Mouse (Mus musculus): ENCODE measurements around the gene Sumo1. TPM values are rescaled to one million over a fixed set of nuclear protein-coding genes. Genes with fewer than 3 reads are reported as not detected.
"Not testable (repeated sequence)": the region's sequence is repeated elsewhere in the genome, so short reads cannot be mapped to it uniquely, and the experiment has no call there.

The Sumo1 gene
- polyA plus RNA-seq, 1 experiment from 2014 or later: 579 TPM

DNA sequence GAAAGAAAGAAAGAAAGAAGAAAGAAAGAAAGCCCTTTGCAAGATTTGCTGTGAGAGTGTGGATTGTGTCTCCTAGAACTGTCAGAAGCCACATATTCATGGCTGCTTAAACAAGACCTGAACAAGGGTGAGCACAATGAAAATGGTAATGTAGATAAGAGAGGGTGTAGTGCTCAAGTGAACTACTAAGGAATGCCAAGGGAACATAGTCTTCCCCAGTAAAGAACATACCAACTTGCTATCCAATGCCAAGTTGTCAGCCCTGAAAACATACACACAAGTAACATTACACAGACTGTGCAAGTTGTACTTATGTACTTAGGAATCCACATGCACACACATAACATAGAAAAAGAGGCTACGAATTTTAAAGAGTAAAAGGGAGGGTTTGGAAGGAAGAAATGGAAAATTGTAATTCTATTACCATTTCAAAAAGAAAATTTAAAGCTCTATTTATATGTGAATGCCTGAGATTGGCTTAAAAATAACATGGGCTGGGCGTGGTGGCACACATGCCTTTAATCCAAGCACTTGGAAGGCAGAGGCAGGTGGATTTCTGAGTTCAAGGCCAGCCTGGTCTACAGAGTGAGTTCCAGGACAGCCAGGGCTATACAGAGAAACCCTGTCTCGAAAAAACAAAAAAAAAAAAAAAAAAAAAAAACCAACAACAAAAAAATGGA lies 7.0 kb downstream of the Sumo1 start:
- Histone ChIP-seq H3K9me3 (replicated peaks) (no peaks in the 10 kb centered on the region), H3K4me1 (peaks cover 13% of the 10 kb centered on the region), H3K27ac (replicated peaks) (no peak overlapping the region), H3K4me3 (no peak overlapping the region), H3K27me3 (ENCODE audit: low read depth, poor library complexity, severe bottlenecking) (no peaks in the 10 kb centered on the region), H3K36me3 (peaks cover 12% of the 10 kb centered on the region)
- DNase-seq (ENCODE audit: low spot score): no peak
- 80% methylated on average over 3 of the region's 3 CpGs for WGBS

DNA sequence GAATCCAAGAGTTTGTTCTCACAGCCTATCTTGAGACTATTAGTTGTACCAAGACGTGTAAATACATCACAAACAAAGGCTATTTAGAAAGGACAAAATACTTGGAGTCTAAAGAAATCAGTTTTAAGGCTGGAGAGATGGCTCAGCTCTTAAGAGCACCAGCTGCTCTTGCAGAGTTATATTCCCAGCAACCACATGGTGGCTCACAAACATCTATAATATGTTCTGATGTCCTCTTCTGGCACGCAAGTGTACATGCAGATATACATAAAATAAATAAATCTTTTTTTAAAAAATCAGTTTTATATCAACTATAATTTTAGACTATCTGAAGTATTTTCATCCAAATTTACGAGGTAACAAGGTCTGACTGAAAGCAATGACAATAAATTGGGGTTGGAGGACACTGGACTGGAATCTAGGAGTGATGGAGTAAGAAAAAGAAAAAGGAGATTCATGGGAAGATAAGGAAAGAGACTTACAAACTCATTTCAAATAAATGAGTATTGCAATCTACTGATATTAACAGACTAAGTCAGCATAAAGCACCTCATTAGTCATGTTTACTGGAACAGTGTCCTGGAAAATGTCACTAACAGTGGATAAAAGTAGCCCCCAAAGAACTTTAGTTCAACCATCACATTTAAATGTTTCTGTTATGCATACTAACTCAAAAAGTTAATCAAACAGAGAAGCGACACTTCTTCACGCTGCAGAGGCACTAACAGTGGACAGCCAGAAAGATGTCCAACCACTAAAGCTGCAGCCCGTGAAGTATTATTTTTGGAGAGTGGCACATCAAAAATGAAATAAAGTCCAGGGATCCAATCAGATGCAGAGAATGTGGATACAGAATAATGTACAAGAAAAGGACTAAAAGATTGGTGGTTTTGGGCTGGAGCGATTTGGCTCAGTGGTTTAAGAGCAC lies 14.1 kb downstream of the Sumo1 start:
- no peak for DNase-seq (ENCODE audit: low spot score)
- Histone ChIP-seq H3K9me3 (replicated peaks) (no peaks in the 10 kb centered on the region), H3K36me3 (peaks cover 43% of the 10 kb centered on the region), H3K27ac (replicated peaks) (no peak overlapping the region), H3K27me3 (ENCODE audit: low read depth, poor library complexity, severe bottlenecking) (no peaks in the 10 kb centered on the region), H3K4me3 (no peak overlapping the region), H3K4me1 (no peaks in the 10 kb centered on the region)
- 93% methylated on average over 7 of the region's 7 CpGs for WGBS

DNA sequence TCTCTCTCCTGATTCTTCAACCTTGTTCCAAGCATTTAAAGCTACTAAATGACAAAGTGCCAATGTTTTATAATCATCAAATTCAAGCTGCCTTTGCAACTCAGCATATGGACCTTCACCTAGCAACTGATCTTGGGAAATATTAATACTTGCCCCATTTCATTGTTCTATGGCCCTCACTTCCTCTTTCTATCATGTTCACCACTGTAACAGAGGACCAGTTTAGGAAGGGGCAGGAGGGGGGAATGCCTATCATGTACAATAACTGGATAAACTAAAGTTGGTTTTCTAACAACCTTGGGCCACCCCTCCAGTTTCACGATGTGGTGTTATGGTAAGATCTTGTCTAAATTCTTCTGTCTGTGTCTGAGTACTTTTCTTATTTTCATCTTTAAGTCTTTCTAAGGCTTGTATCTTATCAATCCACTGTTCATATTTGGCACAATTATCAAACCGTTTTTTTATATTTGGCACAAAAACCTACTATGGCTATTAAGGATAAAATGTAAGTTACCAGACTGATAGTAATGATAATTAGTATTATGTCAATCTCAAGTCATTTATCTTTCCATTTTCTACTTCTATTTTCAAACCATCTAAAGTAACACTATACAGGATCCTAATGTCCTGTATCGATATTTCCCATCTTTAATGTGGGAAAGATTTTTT lies 17.3 kb downstream of the Sumo1 start:
- Histone ChIP-seq H3K27ac (replicated peaks) (no peak overlapping the region), H3K4me1 (no peaks in the 10 kb centered on the region), H3K36me3 (peaks cover 63% of the 10 kb centered on the region), H3K27me3 (ENCODE audit: low read depth, poor library complexity, severe bottlenecking) (no peaks in the 10 kb centered on the region), H3K9me3 (replicated peaks) (no peaks in the 10 kb centered on the region), H3K4me3 (no peak overlapping the region)
- 97% methylated on average over 3 of the region's 3 CpGs for WGBS
- no peak for DNase-seq (ENCODE audit: low spot score)

DNA sequence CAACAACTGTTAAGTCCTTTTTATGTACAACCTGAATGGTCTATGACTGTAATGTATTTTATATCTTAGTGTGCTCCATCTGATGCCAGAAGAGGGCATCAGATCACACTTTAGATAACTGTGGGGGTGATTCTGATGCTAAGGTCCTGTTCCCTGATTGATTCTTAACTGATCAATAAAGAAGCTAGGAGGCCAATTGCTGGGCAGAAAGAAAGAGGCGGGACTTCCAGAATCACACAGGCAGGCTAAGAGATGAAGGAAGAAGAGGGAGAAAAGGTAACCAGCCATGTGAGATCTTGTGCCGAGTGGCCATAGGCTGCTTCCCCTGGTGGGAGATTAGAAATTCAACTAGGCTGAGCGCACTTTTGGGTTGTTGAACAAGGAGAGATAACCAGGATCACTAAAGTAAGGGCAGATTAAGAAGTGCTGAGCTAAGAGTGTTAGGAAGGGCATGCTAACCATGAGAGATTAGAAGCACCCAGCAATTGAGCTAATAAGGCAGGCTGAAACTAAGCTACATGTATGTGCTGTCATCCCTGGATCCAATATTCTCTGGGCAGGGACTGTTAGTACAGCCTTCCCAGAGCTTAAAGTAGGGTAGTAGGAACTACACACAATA lies 19.3 kb downstream of the Sumo1 start:
- Histone ChIP-seq H3K27ac (replicated peaks) (no peak overlapping the region), H3K27me3 (ENCODE audit: low read depth, poor library complexity, severe bottlenecking) (no peaks in the 10 kb centered on the region), H3K9me3 (replicated peaks) (no peaks in the 10 kb centered on the region), H3K4me1 (no peaks in the 10 kb centered on the region), H3K36me3 (peaks cover 83% of the 10 kb centered on the region), H3K4me3 (no peak overlapping the region)
- WGBS: 90% methylated on average over 3 of the region's 3 CpGs
- no peak for DNase-seq (ENCODE audit: low spot score)

DNA sequence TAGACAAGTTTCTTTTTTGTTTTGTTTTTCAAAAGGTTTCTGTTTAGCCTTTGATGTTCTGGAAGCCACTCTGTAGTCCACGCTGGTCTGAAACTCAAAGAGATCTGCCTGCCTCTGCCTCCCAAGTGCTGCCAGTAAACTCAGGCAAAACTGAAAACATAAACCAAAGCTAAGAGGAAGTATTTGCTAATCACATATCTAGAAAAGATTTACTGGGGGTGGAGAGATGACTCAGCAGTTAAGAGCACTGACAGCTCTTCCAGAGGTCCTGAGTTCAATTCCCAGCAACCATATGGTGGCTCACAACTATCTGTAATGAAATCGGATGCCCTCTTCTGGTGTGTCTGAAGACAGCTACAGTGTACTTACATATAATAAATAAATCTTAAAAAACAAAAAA lies 24.1 kb downstream of the Sumo1 start:
- H3K36me3 ChIP-seq: peaks cover 87% of the 10 kb centered on the region
- not testable (repeated sequence) for H3K27ac ChIP-seq (replicated peaks); DNase-seq (ENCODE audit: low spot score); H3K4me3 ChIP-seq; H3K4me1 ChIP-seq; H3K27me3 ChIP-seq (ENCODE audit: low read depth, poor library complexity, severe bottlenecking); H3K9me3 ChIP-seq (replicated peaks)
- 90% methylated on average over 2 of the region's 2 CpGs for WGBS

DNA sequence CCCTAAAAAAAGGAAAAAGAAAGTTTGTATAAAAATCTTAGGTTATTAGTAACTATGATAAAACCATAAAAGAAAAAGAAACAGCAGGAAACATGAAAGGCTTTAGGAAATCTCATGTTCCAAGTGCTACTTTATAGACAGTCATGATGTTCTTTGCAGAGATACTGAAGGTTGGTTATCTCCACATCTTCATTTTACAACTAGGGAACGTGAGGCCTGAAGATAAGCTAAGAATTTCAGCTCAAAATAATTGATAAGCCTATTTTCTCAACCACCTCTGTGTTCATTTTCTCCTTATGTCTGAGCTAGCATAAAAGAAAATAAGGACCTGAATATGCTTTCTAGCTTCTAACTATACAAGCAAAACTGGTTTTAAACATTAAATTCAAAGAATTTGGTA lies 28.1 kb downstream of the Sumo1 start:
- H3K27ac ChIP-seq (replicated peaks): no peak overlapping the region
- no peaks in the 10 kb centered on the region for H3K4me1 ChIP-seq
- no peak for DNase-seq (ENCODE audit: low spot score)
- H3K36me3 ChIP-seq: peaks cover 81% of the 10 kb centered on the region
- H3K9me3 ChIP-seq (replicated peaks): no peaks in the 10 kb centered on the region
- H3K4me3 ChIP-seq: no peak overlapping the region
- 87% methylated on average over 1 of the region's 1 CpGs for WGBS
- H3K27me3 ChIP-seq (ENCODE audit: low read depth, poor library complexity, severe bottlenecking): no peaks in the 10 kb centered on the region

DNA sequence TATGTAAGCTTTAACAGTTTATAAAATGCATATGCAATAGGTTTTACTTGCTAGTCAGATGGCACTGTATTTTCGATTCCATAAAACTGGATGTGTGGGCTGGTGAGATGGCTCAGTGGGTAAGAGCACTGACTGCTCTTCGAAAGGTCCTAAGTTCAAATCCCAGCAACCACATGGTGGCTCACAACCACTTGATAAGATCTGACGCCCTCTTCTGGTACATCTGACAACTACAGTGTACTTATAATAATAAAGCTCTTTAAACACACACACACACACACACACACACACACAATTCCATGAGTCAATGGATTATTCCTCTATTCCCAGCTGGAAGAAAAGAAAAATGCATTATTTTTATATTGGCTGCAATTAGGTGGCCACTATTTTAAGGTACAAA lies 32.3 kb downstream of the Sumo1 start:
- WGBS: 80% methylated on average over 3 of the region's 3 CpGs
- no peaks in the 10 kb centered on the region for H3K27me3 ChIP-seq (ENCODE audit: low read depth, poor library complexity, severe bottlenecking)
- no peak for DNase-seq (ENCODE audit: low spot score)
- H3K27ac ChIP-seq (replicated peaks): no peak overlapping the region
- no peaks in the 10 kb centered on the region for H3K9me3 ChIP-seq (replicated peaks)
- no peaks in the 10 kb centered on the region for H3K4me1 ChIP-seq
- H3K36me3 ChIP-seq: peaks cover 48% of the 10 kb centered on the region
- no peak overlapping the region for H3K4me3 ChIP-seq

DNA sequence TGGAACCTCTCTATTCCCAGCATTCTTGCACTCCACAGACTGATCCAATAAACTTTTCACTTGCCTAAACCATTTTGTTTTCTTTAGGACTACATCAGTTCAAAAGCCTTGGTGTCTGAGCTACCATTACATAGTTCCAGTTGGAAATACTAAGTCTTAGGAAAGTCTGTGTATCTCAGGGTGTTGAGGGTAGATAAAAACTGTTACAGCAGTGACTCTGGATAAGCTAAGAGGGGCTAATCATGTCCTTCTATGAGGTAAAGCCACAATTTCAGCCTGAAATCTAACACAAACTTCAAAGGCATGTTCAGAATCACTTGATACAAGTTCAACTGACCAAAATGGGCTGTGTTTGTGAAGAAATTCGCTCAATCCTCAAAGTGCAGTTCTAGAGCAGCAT lies 34.3 kb downstream of the Sumo1 start:
- DNase-seq (ENCODE audit: low spot score): no peak
- H3K27me3 ChIP-seq (ENCODE audit: low read depth, poor library complexity, severe bottlenecking): no peaks in the 10 kb centered on the region

DNA sequence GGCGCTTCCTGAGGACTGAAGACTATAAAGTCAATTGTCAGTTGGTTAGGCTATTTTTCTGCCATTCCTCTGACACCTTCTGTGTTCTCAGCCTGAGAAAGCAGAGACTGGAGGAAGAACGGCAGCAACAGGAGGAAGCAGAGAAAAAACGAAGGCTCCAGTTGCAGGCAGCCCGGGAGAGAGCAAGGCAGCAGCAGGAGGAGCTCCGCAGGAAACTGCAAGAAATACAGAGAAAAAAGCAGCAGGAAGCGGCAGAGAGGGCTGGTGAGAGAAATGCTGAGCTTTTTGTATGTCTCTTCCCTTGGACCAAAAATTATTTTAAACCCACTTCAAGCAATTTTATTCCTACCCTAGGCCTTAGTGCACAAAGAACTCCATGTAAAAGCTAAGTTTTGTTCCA lies 37.6 kb downstream of the Sumo1 start:
- H3K9me3 ChIP-seq (replicated peaks): no peaks in the 10 kb centered on the region
- H3K4me3 ChIP-seq: no peak overlapping the region
- H3K36me3 ChIP-seq: no peaks in the 10 kb centered on the region
- no peak for DNase-seq (ENCODE audit: low spot score)
- H3K4me1 ChIP-seq: no peaks in the 10 kb centered on the region
- H3K27ac ChIP-seq (replicated peaks): 0 out of 2 replicates have a peak overlapping the region, but pooled peaks have one; percentile 23
- no peaks in the 10 kb centered on the region for H3K27me3 ChIP-seq (ENCODE audit: low read depth, poor library complexity, severe bottlenecking)
- WGBS: 33% methylated on average over 6 of the region's 6 CpGs

More for the DNA sequence above, 34.3 kb downstream of the Sumo1 start:
- WGBS: 71% methylated on average over 1 of the region's 1 CpGs
- H3K36me3 ChIP-seq: peaks cover 28% of the 10 kb centered on the region
- no peaks in the 10 kb centered on the region for H3K4me1 ChIP-seq
- H3K9me3 ChIP-seq (replicated peaks): no peaks in the 10 kb centered on the region
- no peak overlapping the region for H3K4me3 ChIP-seq
- H3K27ac ChIP-seq (replicated peaks): no peak overlapping the region

DNA sequence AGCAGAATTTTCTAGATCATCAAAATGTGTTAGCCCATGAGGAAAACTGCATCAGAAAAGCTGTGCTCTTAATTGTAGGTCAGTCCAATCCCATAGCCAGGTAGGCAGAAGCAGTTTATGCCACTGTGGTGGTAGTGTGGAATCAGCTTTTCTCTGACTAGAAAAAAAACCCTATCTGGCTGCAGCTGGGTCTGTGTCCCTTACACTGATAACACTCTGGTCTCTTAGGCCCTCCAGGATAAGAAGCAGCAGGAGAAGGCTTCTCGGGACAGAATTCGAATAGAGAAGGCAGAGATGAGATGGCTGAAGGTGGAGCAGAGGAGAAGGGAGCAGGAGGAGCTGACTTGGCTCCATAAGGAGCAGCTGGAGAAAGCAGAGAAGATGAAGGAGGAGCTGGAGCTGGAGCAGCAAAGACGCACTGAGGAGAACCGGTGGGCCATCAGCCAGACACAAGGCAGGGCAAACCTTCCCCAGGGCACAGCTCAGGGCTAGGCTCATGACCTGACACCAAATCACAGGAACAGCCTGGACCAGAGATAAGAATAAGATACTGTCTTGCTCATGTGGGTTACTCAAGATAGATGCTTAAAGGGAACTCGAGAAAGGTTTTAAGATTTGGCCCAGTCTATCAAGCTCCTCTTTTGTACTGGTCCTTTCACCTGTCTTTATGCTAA lies 38.5 kb downstream of the Sumo1 start:
- Histone ChIP-seq H3K36me3 (no peaks in the 10 kb centered on the region), H3K9me3 (replicated peaks) (no peaks in the 10 kb centered on the region), H3K27ac (replicated peaks) (no peak overlapping the region), H3K4me3 (no peak overlapping the region), H3K27me3 (ENCODE audit: low read depth, poor library complexity, severe bottlenecking) (no peaks in the 10 kb centered on the region), H3K4me1 (no peaks in the 10 kb centered on the region)
- 83% methylated on average over 5 of the region's 5 CpGs for WGBS
- no peak for DNase-seq (ENCODE audit: low spot score)

DNA sequence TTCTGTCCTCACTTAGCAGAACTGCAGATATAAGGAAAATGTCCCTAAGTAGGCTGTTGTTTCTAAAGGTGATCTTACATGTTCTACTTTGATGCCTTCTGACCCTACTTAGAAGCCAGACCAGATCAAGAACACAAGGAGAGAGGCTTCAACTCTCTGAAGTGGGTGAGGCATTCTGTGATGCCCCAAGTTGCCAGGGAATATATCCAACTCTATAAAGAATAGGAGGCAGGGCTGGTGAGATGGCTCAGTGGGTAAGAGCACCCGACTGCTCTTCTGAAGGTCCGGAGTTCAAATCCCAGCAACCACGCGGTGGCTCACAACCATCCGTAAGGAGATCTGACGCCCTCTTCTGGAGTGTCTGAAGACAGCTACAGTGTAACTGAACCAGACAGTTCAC lies 40.3 kb downstream of the Sumo1 start:
- 84% methylated on average over 6 of the region's 6 CpGs for WGBS
- H3K36me3 ChIP-seq; H3K4me3 ChIP-seq; H3K27ac ChIP-seq (replicated peaks); H3K27me3 ChIP-seq (ENCODE audit: low read depth, poor library complexity, severe bottlenecking); H3K9me3 ChIP-seq (replicated peaks); H3K4me1 ChIP-seq; DNase-seq (ENCODE audit: low spot score): not testable (repeated sequence)

DNA sequence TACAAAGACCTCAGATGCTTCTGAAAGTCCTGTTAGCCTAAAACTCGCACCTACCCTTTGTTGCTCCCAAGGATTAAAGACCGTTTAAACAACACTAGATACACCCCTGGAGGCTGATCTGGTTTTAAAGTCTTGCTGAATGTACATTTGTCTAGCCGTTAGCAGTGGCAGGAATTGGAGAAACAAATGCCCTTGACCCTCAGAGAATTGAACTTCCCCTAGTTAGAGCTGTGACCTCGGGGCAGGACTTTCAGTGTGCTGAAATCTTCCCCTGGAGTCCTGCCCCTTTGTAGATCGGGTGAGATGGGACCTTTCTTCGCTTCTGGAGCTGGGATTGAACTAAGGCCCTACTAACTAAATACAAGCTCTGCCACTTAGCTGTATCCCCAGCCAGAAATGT lies 41.4 kb downstream of the Sumo1 start:
- no peak overlapping the region for H3K27ac ChIP-seq (replicated peaks)
- no peaks in the 10 kb centered on the region for H3K9me3 ChIP-seq (replicated peaks)

More for the DNA sequence above, 41.4 kb downstream of the Sumo1 start:
- DNase-seq (ENCODE audit: low spot score): no peak
- Histone ChIP-seq H3K36me3 (no peaks in the 10 kb centered on the region), H3K27me3 (ENCODE audit: low read depth, poor library complexity, severe bottlenecking) (no peaks in the 10 kb centered on the region), H3K4me3 (no peak overlapping the region), H3K4me1 (no peaks in the 10 kb centered on the region)
- WGBS: 58% methylated on average over 6 of the region's 6 CpGs
